Mouse (Mus musculus): ENCODE data around the gene Trir. TPM values are rescaled to one million over a fixed set of nuclear protein-coding genes. Genes with fewer than 3 reads are reported as not detected.
A peak's percentile ranks its signal among the peaks of the same experiment; 100 is the strongest.

The Trir gene
- total and polyA plus RNA-seq, 2 experiments from 2014 or later, result 161 to 338 TPM

DNA sequence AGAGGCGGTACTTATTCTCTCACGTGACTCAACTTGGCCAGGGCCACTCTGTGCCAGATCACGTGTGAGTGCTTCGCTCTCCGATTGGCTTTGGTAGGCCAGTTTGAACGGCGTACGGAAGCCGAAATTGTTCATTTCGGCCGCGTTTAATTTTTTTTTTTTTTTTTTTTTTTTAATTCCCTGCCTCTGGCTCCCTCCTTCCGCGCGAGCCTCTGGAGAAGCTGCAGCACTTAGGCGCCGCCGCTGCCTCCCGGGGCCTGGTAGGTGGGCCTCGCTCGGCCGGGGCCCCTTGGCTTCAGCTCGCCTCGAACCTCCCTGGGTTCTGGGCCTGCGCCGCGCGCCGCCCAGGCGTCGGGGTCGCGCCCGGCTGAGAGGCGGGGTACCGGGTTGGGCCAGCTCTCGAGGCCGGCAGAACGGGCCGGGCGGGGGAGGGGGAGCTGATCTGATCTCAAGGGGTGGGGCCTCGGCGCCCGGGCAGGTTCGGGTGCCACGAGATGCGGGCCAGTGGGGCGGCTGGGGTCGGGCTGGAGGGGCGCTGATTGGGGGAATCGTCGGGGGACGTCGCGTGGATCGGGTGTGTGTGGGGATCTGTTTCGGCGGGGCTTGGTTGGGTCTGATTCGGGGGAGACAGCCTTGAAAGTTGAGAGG lies 10.2 kb downstream of the Trir start, which contains the start of gene Tnpo2:
Gene Tnpo2 (plus strand): TSS at position 198 of the 648 bp plus-strand sequence.
- Histone ChIP-seq H3K9me3 (ENCODE audit: low read length) (no peaks in the 10 kb centered on the region), H3K4me3 (ENCODE audit: low read depth, low read length) (peak within 1 kb of the TSS; percentile 64), H3K9ac (peak within 1 kb of the TSS; percentile 68), H3K36me3 (ENCODE audit: insufficient read depth) (peaks cover 30% of the 10 kb centered on the region), H3K27ac (ENCODE audit: low read depth, low read length) (peak within 1 kb of the TSS; percentile 96), H3K4me1 (ENCODE audit: insufficient read depth) (0 out of 2 replicates have a peak, but pooled peaks cover 18% of the 10 kb centered on the region), H3K27me3 (ENCODE audit: insufficient read depth, low read length) (no peaks in the 10 kb centered on the region), H3K4me2 (ENCODE audit: low read depth) (peak within 1 kb of the TSS; percentile 97)
- TF ChIP-seq CTCF (IDR thresholded peaks at IDR 0.05; ENCODE audit: low read depth), result no peak
- ATAC-seq (peak; percentile 93), DNase-seq (peak; percentile 98)
- WGBS, result under 1% methylated on average over 58 of the region's 59 CpGs

DNA sequence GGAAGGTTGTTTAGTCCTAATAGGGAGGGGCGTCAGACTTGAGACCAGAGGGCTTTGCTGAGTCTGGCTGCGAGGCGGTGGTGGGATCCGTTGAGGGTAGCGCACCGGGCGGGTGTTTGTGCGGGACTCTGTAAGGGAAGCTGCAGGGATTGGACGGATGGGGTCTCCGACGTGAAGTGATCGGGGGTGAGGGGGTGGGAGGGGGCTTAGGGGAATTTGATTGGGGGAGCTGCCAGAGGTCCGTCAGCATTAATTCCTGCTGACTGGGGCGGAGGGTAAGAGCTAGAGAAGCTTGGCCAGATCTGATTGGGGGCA lies 10.7 kb downstream of the Trir start:
- Histone ChIP-seq H3K27me3 (ENCODE audit: insufficient read depth, low read length) (no peaks in the 10 kb centered on the region), H3K4me2 (ENCODE audit: low read depth) (peak overlapping the region; percentile 97), H3K9me3 (ENCODE audit: low read length) (no peaks in the 10 kb centered on the region), H3K27ac (ENCODE audit: low read depth, low read length) (peak overlapping the region; percentile 96), H3K36me3 (ENCODE audit: insufficient read depth) (peaks cover 29% of the 10 kb centered on the region), H3K4me1 (ENCODE audit: insufficient read depth) (0 out of 2 replicates have a peak, but pooled peaks cover 18% of the 10 kb centered on the region), H3K4me3 (ENCODE audit: low read depth, low read length) (peak overlapping the region; percentile 64), H3K9ac (peak overlapping the region; percentile 68)
- WGBS, result 0% methylated on average over 14 of the region's 14 CpGs
- no peak for DNase-seq
- peak; percentile 64 for ATAC-seq
- no peak for TF ChIP-seq CTCF (IDR thresholded peaks at IDR 0.05; ENCODE audit: low read depth)

DNA sequence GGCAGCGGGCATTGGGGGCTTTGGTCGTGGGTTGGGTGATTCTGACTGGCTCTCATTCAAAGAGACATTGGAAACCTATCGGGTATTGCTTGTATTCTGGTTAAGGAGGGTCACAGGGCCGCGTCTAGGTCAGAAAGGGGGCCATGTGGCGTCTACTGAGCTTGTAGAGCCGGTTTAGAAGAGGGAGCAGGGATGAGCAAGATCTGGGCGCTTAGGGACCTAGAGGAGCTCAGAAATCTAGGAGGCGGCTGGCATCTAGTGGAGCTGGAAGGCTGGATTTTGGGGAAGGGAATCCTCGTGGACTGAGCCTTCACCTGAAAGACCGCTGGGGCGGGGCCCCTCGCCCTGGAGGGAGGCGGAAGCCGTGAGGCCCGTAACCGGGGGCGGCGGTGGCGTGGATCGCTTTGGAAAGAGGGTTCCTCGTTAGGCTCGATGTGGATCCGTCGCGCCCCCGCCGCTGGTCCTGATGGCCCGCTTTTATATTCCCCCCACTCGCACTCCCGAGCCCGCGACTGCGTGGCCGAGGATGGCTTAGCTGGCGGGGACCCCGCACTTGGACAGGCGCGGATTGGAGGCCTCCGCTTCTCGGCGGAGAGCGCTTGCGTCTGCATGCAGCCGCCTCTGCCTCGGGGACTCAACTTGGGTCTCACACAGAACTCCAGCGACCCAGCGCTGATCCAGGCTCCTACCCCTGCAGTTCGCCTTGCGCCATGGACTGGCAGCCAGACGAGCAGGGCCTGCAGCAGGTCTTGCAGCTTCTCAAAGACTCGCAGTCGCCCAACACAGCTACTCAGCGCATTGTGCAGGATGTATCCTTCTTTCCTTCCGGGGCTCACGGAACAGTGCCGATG lies 11.3 kb downstream of the Trir start:
- Histone ChIP-seq H3K4me3 (ENCODE audit: low read depth, low read length) (peak overlapping the region; percentile 64), H3K27me3 (ENCODE audit: insufficient read depth, low read length) (no peaks in the 10 kb centered on the region), H3K36me3 (ENCODE audit: insufficient read depth) (peaks cover 23% of the 10 kb centered on the region), H3K4me1 (ENCODE audit: insufficient read depth) (0 out of 2 replicates have a peak, but pooled peaks cover 18% of the 10 kb centered on the region), H3K9me3 (ENCODE audit: low read length) (no peaks in the 10 kb centered on the region), H3K27ac (ENCODE audit: low read depth, low read length) (peak overlapping the region; percentile 96), H3K4me2 (ENCODE audit: low read depth) (peak overlapping the region; percentile 97), H3K9ac (peak overlapping the region; percentile 68)
- no peak for TF ChIP-seq CTCF (IDR thresholded peaks at IDR 0.05; ENCODE audit: low read depth)
- WGBS, result 2% methylated on average over 57 of the region's 57 CpGs
- peak; percentile 52 for DNase-seq
- peak; percentile 18 for ATAC-seq

DNA sequence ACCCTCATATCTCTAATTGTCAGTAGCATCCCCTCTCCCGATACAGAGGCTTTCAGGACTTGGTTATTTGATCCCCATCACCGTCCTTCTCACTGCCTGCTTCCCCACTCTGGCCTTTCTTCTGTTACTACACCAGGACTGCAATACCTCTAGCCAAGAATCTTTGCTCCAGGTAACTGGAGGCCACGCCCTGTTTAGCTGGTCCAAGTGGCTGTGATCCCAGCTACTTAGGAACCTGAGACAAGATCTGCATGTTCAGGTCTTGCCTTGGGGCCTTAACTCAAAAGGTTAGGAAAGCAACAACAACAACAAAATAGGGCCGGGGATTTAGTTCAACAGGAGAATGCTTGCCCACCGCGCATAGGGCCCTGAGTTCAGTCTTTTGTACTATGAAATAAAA lies 17.0 kb downstream of the Trir start:
- Histone ChIP-seq H3K4me3 (ENCODE audit: low read depth, low read length) (no peak overlapping the region), H3K36me3 (ENCODE audit: insufficient read depth) (peaks cover 63% of the 10 kb centered on the region), H3K27ac (ENCODE audit: low read depth, low read length) (no peak overlapping the region), H3K9me3 (ENCODE audit: low read length) (no peaks in the 10 kb centered on the region), H3K27me3 (ENCODE audit: insufficient read depth, low read length) (no peaks in the 10 kb centered on the region), H3K9ac (no peak overlapping the region), H3K4me2 (ENCODE audit: low read depth) (no peak overlapping the region), H3K4me1 (ENCODE audit: insufficient read depth) (0 out of 2 replicates have a peak, but pooled peaks cover 2% of the 10 kb centered on the region)
- WGBS, result 89% methylated on average over 6 of the region's 6 CpGs
- ATAC-seq, result no peak
- TF ChIP-seq CTCF (IDR thresholded peaks at IDR 0.05; ENCODE audit: low read depth), result no peak
- DNase-seq, result no peak

DNA sequence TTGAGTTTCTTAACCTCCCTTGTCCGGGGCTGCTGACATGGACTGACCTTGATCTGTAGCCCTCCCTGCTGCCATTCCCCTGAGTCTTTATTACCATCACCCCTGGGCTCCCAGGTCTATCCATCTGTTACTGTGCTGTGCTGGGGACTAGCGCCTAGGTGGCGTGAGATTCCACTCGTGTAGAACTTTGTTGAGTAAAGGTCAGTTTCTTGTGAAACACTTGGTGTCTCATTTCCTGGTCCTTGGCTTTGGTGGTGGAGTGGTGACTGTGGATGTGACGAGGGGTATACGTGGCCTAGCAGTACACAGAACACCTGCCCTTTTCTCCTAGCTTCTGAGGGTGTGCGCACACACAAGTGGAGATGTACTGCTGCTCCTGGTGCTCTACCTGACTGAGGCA lies 30.7 kb downstream of the Trir start:
- H3K27me3 ChIP-seq (ENCODE audit: insufficient read depth, low read length), result no peaks in the 10 kb centered on the region
- WGBS, result 83% methylated on average over 7 of the region's 7 CpGs
- H3K9me3 ChIP-seq (ENCODE audit: low read length), result no peaks in the 10 kb centered on the region
- H3K27ac ChIP-seq (ENCODE audit: low read depth, low read length), result no peak overlapping the region
- H3K4me2 ChIP-seq (ENCODE audit: low read depth), result no peak overlapping the region
- no peak overlapping the region for H3K4me3 ChIP-seq (ENCODE audit: low read depth, low read length)
- H3K36me3 ChIP-seq (ENCODE audit: insufficient read depth), result peaks cover 41% of the 10 kb centered on the region
- TF ChIP-seq CTCF (IDR thresholded peaks at IDR 0.05; ENCODE audit: low read depth), result no peak
- H3K4me1 ChIP-seq (ENCODE audit: insufficient read depth), result peaks cover 6% of the 10 kb centered on the region
- DNase-seq (no peak), ATAC-seq (no peak)
- no peak overlapping the region for H3K9ac ChIP-seq

DNA sequence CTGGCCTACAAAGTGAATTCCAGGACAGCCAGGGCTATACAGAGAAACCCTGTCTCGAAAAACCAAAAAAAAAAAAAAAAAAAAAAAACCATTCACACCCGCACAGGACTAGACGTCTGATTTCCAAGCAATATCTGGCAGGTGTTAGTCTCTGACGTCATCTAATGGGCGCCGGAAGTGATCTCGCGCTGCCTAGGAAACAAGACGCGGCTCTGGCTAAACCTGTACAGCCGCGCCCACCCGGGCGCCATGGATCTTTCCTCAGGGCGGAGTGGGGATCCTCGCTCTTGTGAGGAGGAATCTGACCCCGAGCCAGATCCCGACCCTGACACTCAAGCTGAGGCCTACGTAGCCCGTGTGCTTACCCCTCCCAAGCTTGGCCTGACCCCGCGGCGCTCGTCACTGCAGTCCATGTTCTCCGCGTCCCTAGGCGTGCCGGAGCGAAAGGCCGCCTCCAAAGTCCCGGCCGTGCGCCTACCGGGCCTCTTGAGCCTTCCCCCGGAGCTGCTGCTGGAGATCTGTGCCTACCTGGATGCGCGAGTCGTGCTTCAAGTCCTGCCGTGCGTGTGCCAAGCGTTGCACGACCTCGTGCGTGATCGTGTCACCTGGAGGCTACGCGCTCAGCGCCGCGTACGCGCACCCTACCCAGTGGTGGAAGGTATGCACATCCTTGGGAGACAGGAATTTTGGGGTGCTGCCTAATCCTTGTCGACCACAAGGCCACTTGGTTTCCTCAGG lies 33.4 kb downstream of the Trir start, which contains the start of gene Fbxw9:
Gene Fbxw9 (plus strand): TSS at position 177 of the 738 bp plus-strand sequence.
- Histone ChIP-seq H3K36me3 (ENCODE audit: insufficient read depth) (peaks cover 21% of the 10 kb centered on the region), H3K4me1 (ENCODE audit: insufficient read depth) (peaks cover 6% of the 10 kb centered on the region), H3K9me3 (ENCODE audit: low read length) (no peaks in the 10 kb centered on the region), H3K27me3 (ENCODE audit: insufficient read depth, low read length) (no peaks in the 10 kb centered on the region), H3K9ac (peak within 1 kb of the TSS; percentile 78), H3K4me3 (ENCODE audit: low read depth, low read length) (peak within 1 kb of the TSS; percentile 70), H3K4me2 (ENCODE audit: low read depth) (peak within 1 kb of the TSS; percentile 83), H3K27ac (ENCODE audit: low read depth, low read length) (peak within 1 kb of the TSS; percentile 76)
- peak; percentile 97 for DNase-seq
- WGBS, result 2% methylated on average over 52 of the region's 53 CpGs
- TF ChIP-seq CTCF (IDR thresholded peaks at IDR 0.05; ENCODE audit: low read depth), result 0 out of 2 replicates have a peak, but pooled peaks have one; percentile 8
- ATAC-seq, result peak; percentile 97

Data from forebrain, postnatal 0 days (tissue).